Mouse (Mus musculus) cerebellum, adult 11 months (tissue): ENCODE data around the gene Slc22a20.
A peak's percentile ranks its signal among the peaks of the same experiment; 100 is the strongest.

Source experiments
- DNase-seq: peaks from one replicate; pipeline ENCODE4 v3.0.0; 2022

The Slc22a20 gene

DNA sequence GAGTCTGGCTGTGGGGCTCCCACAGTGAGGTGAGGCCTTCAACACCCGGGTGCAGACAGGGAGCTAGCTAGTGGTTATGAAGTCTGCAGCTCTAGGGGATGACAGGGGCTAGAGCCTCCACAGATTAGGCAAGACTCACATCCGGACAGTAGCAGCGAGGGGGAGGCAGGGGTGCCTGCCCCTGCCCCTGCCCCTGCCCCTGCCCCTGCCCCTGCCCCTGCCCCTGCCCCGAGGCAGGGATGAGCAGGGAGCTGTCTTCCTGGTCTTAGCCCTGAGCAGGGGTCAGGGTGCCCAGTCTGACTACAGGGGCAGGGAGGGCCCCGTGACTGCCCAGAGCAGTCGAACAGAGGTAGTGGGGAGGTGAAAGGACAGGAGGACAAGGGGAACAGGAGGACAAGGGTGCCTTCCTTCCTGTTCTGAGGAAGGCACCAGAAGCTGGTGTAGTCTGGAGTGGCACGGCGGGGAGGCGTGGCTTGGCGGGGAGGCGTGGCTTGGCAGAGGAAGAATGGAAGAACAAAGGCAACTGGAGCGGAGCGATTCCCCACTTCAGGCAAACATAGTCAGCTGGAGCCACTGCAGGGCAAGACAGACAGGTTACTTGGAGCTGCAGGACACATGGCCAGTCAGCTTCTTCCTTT is 3.0 kb upstream of the Slc22a20 start:
- DNase-seq: no peak

DNA sequence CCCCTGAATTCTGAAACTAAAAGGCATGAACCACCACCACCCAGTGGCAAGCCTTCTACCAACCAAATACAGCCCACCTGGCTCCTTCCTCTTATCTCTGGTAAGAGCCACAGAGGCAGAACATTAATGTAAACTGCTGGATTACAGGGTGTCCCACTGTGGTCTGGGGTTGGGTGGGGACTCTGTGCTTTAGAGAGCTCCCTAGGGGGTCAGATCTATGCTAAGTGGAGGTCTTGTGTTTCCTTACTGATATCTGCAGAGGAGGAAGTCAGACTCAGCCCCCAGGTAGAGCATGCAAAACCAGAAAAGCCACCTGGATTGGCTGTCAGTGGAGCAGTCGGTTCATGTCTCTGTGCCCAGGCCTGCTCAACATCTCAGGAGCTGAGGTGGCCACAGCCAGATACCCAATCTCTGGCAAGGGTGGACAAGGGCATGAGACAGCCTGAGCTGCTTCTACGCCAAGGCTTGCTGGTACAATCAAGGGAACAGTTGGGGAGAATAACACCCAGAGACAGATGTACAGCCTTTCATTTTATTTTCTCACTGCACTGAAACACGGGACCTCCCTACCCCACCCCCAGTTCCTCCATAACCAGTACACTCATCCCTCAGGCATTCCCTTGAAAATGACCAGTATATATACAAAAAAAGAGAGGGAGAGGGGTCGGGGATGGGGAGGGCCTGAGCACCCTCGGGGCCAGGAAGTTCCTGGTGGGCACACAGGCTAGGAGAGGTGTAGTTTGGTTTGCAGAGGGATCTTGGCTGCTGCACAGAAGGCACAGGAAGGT is 2.3 kb upstream of the Slc22a20 start:
- DNase-seq: no peak

DNA sequence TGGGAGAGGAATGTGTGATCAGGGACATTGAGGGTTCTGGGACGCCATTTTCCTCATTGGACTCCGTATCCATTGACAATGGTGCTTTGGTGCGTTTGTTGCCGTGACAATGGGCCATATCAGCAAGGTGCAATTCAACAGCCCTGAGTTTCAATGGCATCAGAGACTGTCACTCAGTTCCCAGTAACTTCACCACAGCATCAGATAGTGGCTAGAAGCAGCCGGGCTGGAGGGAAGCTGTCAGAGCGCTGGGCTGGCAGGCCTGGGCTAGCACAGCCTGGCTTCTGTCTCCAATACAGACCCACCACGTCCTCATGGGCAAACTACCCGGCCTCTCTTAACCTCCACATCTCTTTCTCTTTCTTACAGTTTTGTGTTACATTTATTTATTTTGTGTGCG is 5.5 kb downstream of the Slc22a20 start:
- DNase-seq: no peak

DNA sequence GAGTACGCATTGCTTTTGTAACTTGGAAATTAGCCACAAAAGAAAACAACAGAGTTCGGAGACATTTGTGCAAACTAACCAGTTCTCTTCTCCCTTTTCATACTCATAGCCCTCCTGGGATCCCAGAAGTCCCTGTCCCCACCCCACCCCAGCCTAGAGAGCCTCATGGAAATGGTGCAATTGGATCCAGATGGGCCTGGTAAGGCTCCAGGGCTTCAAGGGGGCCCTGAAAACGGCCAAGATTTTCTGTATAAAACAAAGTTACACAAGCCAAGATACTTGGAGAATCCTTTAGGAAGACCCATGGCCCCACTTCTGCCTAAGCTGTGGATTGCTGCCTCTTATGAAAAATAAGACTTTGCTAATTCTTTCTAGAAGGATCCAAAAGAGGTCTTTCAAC is 8.2 kb downstream of the Slc22a20 start:
- no peak for DNase-seq

DNA sequence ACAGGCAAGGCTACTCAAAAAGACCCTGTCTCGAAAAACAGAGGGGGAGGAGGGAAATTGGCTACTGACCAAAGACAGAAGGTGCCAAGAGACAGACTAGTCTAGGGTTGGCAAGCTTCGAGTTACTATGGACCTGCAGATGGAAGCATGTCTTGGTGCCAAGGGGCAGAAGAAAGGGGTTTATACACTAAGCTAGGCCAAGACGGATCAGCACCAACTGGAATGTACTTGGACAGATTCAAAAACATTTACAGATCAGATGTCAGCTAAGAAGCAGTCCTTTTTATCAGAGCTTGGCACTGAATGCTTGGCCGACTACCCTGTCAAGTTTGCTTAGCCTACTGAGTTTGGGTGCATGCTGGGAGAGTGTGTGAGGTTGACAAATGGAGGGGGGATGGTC is 10.3 kb downstream of the Slc22a20 start:
- no peak for DNase-seq

DNA sequence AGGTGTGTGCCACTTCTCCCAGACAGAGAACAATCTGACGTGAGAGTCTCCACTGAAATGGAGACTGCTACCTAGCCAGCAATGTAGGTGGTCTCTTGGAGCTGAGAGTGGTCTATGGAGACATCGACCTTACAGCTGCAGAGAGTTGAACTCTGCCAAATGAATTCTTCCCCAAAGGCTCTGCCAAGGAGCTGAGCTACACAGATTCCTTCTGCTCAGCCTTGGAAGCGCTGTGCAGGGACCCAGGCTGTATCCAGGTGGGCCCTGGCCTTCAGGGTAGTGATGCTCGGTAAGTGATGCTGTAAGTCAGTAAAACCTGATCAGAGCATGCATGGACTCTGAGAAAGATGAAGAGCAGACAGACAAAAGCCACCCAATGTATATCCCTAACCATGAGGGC is 10.8 kb downstream of the Slc22a20 start:
- DNase-seq: no peak

DNA sequence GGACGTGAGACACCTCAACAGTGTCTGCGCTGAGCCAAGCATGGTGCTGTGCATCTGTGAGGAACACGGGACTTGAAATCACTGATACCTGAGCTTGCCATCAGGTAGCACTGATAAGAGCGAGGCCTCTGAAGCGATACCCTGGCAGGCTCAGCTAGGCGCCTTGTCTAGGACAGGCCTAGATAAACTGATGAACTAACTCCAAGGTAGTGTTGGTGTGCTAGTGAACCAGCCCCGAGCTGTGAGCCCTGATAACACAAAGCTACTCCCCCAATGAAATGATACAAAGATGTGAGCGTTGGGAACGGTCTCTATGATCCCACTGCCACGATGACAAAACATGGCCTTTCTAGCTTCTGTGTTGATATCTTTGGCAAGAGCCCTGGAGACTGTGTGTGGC is 18.3 kb downstream of the Slc22a20 start:
- no peak for DNase-seq

DNA sequence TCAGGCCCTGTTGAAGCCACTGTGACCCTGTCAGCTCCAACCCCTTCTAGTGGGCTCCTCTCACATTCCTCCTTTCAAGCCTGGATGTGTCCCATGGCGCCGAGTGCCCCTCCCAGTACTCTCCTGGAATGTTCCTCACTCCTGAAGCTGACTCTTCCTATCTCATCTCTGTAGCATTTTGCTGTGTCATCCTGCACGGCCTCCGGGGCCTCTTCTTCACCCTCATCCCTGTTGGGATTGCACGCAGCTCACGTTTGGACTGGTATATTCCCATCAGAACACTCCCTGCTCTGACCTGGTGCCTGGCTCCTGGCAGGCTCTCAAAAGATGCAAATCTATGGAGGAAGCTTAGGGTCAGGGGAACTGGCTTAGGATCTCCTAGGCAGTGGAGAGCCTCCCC is 19.2 kb downstream of the Slc22a20 start:
- no peak for DNase-seq

DNA sequence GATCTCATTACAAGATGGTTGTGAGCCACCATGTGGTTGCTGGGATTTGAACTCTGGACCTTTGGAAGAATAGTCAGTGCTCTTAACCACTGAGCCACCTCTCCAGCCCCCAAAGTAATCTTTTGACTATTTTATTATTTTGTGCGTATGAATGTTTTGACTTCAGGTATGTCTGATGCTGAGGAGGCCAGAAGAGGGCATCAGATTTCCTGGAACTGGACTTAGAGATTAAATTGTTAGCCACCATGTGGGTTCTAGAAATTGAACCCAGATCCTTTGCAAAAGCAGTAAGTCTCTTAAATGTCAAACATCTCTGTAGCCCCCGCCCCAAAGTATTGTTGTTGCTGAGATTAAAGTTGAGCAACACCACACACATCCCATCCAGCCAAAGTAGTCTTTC is 20.0 kb downstream of the Slc22a20 start:
- DNase-seq: no peak

DNA sequence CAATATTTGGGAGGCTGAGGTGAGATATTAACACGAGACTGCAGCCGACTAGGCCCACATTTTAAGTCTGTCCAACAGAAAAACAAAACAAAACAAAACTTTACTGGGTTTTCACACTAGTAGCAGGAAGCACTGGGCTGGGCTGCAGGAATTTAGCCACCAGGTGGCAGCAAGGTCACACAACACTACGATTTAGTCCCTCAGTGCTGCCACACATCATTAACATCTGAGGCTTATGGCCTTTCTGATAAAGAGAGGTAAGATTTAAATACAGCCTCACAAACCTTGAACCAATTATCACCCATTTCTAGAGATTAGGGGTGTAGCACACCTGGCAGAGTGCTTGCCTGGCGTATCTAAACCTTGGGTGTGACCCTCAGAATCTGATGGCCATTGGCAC is 20.7 kb downstream of the Slc22a20 start:
- DNase-seq: peak; percentile 67

DNA sequence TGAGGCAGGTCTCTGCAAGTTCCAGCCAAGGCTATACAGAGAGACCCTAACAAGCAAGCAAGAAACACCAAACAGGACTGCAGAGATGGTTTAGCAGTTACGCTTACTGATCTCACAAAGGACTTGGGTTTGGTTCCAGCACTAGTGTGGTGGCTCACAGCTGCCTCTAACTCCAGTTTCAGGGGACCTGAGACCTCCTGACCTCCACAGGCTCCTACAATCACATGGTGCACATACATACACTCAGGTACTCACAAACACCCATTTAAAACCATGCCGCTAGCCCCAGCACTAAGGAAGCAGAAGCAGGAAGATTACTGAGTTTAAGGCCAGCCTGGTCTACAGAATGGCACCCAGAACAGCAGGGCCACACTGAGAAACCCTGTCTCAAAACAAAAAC is 21.1 kb downstream of the Slc22a20 start:
- no peak for DNase-seq

DNA sequence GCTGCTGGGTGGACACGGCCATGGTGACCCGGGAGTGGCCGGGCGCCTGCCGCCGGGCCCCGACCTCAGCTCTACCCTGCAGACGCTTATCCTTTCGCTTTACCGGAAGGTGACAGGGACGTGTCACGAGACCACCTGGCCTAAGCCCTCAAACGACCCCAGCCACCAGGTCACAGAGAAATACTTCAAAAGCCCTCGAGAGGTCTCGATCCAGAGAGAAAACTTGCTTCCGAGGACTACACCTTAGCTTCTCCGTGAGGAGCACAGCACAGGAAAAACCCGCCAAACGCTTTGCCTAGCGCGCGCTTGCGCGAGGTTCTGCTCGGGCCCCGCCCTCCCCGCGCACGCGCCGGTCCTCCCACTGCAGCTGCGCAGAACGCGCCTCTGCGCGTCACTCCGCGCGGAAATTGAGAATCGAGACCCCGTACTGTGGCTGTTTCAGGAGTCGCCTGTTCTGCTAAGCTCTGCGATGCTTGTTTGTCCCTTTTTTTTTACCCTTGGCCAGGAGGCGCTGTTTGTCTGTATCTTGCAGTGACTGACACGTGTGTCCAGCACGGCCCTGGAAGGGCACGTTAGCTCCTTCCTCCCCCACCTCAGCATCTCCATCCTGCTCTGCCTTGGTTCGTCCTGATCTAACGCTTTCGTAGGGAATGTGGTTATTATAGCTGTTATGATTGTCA is 21.9 kb downstream of the Slc22a20 start, which contains the start of gene Pola2:
Pola2 (minus strand) TSS at position 320 of the 680 bp plus-strand sequence.
- peak; percentile 83 for DNase-seq

DNA sequence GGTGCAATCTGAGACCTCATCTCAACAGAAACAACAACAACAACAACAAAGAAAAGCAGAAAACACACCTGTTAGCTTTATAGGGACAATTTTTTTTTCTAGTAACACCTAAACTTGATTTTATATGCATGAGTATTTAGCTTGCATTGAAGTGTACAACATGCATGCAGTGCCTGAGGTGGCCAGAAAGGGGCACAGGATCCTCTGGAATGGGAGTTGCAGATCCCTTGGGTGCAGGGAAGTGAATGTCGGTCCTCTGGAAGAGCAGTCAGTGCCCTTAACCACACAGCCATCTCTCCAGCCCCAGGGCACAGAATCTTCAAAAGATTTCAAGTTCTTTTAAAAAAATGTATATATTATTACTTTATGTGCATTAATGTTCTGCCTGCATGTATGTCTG is 23.3 kb downstream of the Slc22a20 start:
- DNase-seq: no peak

DNA sequence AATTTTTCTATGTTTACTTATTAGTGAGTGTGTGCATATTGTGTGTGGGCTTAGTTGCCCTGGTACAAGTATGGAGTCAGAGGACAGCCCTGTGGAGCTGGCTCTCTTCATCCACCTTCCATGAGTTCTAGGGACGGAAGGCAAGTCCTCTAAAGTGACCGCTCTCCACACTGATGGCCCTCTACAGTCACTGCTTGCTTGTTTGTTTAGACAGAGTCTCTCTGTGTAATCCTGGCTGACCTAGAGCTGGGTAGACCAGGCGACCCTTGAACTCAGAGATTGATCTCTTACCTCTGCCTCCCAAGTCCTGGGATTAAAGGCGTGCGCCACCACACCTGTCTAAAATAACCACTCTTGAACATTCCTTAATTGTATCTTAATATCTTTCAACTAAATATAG is 28.6 kb downstream of the Slc22a20 start:
- no peak for DNase-seq

DNA sequence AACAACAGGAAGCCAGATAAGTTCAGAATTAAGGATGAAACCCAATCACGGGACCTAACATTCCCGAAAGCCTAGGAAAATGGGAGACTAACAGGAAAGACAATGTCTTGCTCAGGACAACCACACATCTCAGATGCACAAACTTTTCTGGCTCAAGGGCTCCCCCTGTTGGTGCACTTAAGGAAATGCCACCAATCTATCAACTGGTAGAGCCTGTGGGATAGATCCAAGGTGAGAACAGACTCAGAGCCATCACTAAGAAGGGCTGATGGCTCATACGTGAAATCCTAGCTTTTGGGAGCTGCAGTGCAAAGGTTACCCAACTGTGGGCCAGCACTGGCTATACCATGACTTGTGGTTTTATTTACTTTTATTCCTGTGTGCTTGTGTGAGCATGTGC is 29.3 kb downstream of the Slc22a20 start:
- DNase-seq: peak; percentile 83

DNA sequence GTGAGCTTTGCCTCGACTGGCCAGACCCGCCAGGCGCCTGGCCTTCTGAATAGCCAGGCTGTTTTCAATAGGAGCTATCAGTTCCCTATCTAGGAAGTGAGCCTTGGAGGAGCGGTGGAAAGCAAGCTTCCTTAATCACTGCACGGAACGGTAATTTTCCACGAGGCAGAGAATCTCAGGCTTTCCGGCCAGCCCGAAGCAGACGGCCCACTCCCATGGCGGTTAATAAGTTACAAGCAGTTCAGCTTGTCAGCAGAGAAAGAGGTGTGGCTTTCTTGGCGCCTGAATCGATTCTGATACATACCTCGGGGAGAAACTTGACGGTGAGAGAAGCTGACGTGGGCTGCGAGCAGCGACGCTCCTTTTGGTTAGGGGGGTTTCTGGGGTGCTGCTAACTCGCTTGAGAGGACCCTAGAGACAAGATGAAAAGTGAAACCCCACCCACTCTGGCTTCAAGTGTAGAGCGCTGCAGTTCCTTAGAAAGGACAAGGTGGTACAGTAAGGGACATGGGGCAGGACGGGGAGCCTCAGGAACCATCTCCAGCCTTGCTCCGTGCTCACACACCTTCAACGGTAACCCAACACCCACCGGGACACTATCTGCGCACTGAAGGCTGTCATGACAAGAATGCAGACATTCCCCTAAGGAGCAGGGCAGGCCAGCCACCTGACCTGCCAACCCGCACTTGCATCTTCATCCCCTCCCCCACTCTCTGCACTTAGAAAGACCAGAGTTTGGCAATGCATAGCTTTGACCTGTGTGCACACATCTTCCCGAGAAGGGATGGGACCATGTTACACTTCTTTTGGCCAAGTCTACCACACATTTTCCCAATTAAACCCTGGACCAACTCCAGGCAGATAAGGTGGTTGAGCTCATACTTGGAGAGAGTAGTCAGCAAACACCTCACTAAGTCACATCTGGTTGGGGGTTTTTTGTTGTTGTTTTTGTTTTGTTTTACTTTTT is 30.0 kb downstream of the Slc22a20 start:
- no peak for DNase-seq

DNA sequence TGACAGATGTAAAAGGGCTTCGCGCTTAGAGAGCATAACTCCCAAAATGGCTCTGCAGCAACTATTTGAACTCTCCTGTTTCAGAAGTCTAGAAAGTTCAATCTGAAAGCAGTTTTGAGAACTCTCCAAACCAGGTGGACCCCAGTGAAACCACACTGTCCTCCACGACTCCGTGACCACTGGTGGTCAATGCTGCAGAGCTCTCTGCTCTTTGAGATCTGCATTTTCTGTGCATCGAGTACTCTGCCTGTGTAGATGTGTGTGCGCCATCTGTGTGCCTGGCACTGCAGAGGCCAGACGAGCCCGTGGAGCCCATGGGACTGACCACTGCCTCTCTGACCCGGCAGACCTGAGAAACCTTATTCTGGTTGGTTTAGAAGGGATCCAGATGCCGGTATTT is 31.0 kb downstream of the Slc22a20 start:
- DNase-seq: no peak

DNA sequence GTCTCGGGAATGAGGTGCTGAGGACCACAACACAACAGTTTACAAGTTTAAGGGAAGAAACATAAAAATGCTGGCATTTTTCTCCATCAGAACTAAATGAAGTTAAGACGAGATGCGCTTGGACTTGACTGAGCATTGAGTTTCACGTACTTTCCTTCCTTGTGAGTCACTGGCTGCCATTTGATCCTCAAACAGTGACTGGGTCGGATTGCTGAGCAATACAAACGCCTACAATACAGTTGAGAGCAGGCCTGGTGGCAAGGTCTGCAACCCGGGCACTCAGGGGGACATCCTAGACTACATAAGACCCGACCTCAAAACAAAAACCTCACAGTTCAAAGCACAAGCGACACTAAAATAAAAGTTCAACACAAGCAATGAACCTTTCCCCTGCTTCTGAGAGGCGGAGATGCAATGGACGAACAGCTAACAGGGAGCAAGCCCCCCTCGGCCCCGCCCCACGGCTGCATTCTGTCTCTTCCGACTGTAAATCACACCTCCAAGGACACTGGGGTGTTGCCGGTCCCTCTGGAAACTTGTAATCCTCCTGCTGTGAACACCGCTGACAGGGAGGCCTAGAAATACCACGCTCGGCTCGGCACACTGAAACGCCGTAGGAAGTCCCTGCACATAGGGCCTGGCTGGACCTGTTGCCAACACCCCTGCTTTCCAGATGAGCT is 31.8 kb downstream of the Slc22a20 start:
- DNase-seq: no peak

DNA sequence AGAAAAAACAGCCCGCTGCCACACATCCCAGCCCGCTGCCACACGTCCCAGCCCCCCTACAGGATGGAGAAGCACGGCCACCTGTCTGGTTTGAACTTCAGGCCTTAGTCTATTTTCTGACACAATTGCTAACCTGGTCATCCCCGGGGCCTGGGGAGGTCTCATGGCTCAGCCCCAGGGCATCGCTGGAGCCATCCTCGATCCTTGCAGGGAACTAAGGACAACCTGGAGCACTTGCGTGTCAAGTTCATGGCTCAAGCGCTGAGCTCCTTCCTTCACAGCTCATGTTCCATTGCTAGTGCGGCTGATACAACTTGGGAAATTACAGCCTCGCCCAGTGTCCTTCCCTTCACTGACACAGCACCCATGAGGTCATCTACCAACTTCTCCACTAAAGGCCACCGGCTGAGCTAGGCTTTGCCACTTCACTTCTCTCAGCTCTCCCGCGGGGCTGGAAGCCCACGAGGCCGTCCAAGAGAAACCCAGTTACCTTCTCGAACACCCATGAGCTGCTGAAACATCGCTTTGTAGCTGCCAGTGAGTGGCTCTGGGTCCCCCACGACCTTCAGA is 32.7 kb downstream of the Slc22a20 start:
- no peak for DNase-seq

DNA sequence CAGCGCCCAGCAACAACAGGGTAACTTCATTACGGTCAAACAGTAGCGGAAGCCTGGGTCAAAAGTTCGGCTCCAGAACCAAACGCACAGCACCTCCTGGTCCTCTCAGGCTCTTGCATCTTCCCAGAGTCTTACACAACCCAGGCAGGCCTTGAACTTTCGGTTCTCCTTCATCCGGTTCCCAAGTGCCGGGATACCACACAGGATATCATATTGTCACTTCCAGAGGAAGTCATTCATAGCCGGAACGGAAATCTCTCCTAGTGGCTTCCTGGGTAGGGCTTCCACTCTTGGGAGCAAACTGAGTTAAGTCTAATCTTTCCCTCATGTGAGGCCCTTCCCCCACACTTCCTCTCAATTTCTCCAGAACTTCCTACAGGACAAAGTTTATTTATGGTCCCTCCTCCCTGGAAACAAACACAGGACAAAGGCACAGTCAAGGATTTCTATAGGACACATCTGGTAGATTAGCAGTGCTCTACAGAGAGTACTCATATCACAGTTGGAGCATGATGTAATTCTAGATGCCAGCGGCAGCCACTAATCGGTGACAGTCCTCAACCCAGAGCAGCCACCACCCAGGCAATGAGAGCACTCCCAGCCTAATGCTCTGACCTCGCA is 33.8 kb downstream of the Slc22a20 start:
- no peak for DNase-seq

DNA sequence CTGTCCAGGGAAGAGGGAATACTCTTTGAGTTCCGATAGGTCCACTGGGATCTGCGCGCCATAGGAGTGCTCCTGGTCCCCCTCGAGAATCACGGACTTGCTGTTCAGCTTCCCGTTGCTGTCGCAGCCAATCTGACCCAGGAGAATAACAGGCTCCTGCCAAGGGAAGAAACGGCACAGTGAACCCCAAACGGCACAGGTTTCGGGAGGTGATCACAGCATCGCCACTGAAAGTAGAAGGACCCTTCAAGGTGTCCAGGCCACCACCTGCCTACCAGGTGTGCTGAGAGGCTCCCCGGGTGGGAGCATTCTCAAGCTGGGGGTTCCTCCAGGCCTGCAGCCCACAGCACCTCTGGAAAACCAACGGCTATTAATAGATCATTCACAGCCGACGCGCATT is 34.3 kb downstream of the Slc22a20 start:
- DNase-seq: no peak
